Mouse (Mus musculus) NIH3T3 (cell line): ENCODE results near the gene Filip1.

Experiments
- DNase-seq: peaks from one replicate; pipeline ENCODE4 v3.0.0-alpha.2; 2012; ENCODE audit warnings: low read depth

Gene Filip1

DNA sequence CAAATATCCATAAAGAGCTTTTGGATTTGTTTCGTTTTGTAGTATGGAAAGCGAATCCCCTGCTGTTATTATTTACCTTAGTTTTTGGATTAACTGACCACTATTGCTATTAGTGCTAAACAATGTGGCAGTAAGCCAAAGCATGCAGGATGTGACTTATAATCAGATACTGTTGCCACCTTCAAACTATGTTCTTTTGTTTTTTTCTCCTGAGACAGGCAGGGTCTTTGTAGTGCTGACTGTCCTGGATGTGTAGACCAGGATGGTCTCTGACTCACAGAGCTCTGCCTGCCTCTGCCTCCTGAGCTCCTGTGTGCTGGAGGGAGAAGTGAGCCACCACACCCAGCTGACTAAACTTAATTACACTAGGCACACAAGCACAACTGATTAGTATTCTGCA, 33.4 kb downstream of the Filip1 start:
- DNase-seq: no peak

DNA sequence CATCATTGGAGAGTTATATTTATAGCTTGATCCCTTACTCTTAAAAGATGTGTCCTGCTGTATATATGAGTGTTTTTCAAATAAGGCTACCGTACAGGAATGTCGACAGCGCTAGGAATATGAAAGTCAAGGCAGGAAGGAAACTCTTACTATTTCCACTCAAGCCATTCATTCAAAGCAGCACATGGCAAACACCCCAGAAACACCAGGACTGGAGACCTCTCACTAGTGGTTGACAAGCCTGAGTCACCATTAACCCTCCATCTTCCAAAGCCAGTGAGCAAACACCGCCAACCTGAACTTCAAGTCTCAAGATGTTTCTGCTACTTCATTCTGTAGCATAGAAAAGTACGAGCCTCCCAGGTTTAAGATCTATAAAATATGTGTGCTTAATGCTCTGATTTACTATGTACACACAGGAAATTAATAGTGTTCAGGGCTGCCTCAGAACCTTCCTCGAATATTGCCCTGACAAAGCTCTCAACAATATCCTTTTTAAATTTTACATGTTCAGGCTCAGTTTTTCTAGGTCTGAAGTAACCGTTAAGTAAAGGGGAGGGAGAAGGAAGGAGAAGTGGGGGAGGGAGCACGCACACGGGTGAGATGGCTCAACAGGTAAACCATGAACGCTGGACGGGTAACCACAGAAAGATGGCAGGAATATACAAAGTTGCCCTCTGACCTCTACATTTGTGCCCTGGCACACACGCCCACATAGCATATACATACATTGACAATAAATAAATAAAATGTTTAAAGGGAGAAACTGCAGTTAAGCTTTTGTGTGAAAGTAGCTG, 34.2 kb downstream of the Filip1 start:
- no peak for DNase-seq

DNA sequence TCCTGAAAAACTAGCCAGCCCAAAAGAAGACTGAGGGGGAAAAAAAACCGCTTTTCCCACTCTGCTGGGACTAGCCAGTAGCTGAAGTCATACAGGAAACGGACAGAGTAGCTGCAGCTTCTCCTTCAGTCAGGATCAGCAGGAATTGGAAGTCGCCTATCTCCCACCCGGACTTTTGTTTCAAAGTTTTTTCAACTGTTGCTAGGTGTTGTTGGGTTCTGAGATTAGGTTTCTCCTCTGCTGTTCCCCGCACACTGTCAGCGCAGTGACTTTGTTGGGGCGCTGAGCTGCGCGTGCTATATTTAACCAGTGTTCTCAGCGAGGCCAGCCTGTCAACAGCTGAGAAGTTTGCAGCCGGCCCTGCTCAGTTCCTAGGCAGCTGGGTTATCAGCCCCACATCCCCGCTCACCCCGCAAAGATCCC, 35.1 kb downstream of the Filip1 start:
- DNase-seq: no peak

DNA sequence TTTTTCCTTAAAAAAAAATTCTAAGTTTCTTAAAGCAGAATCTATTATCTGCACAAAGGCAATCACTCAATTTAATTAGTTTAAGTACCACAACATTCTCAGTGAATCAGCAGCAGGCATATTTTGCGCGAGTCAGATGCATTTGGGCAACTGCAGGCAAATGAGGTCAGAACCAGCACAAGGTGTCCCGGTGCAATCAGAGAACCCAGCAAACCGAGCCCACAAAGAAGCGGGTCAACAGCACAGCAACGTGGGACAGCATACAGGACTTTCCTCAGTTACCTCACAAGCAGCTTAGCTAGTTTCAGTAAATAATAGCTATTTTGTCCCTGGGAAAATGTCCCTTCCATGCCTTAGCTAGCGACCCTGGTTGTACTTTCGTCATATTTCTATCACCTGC, 35.9 kb downstream of the Filip1 start:
- no peak for DNase-seq

DNA sequence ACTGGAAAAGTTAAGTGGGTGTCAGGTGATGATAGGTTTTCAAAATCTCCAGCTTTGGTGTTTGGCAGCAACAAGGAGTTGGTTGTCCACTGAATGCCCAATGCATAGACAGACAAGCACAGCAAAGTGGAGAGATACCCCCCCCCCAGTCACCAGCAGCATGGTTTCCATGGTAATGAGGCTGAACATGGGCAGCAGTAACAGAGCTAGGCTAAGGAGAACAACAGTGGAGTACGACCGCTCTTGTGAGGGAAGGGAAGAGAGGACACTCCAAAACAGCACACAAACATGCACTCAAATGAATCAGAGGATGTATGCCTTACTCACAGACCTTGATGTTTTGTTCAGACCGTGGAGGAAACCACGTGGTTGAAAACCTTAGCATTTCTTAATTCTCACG, 37.5 kb downstream of the Filip1 start:
- no peak for DNase-seq

DNA sequence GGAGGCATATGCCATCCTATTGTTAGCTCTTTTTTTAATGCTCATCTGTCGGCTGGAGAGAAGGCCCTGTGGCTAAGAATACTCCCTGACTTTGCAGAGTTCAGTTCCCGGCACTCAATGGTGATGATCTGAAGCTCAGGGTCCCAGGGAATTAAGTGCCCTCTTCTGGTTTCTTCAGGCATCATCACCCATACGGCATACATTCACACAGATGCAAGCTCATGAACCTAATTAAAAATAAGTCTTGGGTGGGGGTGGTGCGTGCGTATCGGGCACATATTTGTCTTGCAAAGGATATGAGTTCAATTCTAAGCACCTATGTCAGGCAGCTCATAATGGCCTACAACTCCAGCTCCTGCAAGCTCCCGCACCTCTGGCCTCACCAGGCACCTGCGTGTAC, 39.1 kb downstream of the Filip1 start:
- no peak for DNase-seq

DNA sequence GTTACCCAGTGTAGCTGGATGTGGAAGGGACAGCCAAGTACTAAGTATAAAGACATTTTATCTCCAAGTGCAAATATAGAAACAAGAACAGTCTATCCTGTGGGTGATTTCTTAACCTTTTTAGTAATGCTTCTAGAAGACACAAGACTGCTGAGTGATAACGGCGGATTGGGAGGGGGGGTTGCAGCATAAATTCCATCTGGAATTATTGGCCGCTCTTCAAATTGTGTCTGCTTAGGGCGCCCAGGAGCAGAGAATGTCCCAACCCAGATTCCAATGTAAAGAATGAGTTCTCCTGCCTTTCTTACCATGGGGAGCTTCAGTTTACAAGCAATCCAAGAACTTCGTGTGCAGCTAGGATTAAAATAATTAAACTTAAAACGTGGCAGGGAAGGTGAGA, 39.9 kb downstream of the Filip1 start:
- no peak for DNase-seq

DNA sequence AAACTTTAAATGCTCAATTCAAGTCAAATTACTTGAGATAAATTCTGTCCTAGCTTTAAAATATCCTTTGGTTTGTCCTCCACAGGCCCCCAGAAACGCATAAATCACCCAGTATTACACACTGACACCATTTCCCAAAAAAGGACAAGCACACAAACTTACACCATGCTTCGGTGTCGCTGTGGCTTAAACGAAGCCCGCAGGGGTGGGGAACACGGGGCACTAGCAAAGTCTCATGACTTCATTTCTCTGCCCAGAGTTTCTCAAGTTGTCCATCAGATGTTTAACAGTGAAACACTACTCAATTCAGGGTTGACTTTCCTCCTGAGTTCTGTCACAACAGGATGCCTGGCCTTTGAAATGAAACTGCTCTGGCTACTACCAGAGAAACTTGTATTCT, 41.0 kb downstream of the Filip1 start:
- DNase-seq: no peak

DNA sequence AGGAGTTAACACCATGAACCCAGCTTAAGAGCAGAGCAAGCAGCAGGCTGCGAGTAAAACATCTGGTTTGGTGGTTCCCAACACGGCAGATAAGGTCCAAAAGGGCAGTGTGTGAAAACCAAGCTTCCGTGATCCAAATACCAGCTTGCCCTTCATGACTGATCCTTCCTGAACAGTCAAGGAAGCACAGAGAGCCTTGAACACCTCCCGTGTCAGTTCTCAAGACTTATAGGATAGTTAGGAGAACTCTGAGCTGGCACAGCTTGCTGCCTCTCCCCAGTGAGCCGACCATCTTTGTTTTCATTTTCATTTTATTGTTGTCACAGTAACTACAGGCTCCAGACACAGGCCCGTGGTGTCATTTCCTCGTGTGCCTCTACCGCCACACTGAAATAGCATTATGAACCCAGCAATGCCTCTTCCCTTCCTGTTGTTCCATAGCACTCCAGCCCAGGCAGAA, 42.0 kb downstream of the Filip1 start:
- DNase-seq: no peak

DNA sequence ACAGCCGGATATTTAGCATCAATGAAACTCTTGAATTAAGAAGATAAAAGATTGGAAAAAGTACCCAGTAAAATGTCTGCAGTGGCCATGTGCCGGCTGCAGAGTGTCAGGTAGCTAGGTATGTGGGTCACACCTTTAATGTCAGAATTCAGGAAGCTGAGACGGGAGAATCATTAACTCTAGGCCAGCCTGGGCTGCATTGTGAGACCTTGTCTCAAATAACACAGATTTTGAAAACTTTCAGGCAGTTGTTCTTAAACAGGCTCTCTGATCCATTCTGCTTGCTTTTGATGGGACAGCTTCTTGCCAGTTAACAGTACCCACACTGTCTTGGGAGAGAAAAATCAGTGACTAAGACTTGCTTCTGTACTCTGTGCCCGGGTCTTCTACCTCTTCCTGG, 43.1 kb downstream of the Filip1 start:
- DNase-seq: no peak

DNA sequence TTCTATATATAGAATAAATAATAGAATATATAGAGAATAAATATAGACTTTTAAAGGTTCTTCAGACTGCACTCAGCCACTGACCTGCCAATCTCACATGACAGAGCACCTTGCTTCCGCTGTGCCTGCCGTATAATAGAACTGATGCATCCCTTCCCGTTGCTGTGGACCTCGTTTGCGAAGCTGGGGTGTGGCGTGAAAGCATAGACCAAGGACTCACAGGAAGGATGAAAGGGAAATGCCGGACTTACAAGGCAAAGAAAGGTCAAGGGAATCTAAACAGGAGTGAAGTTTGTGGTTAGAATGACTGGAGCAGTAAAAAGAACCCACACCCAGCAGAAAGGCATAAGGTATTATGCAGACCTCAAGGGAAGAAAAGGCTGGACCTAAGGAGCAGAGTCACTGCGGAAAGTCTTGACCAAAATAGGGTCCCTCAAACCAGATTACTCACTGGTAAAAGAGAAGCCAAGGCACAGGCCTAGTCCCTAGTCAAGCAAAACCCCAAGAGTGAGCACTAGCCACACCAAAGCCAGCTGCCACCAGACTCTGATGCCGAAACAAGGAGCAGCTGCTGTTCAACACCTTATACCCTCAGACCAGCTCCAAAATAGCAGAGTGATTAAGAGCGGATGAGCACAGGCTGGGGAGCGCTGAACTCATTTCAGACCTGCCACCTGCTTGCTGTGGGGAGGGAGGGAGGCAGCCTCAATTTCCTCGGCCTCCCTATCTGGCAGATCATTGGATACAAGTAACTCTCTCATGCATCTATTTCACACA, 45.8 kb downstream of the Filip1 start:
- no peak for DNase-seq

DNA sequence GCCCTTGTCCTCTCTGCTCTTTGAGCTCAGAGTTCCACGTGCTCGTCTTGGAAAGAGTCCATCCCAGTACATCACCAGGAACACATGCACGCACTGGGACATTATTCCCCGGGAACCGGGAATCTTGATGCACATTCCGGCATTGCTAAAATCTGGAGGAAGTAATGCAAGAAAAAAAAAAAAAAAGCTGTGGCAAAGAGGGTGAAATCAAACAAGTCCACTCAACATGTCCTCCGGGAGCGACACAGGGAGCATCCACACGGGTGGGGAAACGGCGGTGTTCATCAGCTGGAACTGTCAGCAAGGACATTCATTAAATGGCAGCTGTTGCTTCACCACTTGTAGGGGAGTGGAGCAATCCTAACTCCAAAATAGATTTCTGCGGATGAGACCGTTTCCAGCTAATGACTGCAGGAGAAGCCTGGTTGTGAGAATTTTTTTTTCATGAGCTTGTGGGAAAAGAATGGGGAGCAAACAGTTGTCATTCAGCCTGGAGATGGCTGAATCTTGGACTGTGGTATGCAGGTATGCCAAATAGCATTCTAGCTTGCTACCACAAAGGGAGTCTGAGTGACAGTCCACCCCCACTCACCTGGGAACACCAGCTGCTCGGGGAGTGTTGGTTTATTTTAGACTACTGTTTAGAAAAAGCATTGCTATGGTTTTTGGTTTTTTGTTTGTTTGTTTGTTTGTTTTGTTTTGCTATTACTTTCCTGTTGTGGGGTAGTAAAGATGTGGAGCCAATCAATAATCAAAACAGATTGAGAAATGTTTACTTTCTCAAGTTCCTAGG, 46.9 kb downstream of the Filip1 start:
- no peak for DNase-seq

DNA sequence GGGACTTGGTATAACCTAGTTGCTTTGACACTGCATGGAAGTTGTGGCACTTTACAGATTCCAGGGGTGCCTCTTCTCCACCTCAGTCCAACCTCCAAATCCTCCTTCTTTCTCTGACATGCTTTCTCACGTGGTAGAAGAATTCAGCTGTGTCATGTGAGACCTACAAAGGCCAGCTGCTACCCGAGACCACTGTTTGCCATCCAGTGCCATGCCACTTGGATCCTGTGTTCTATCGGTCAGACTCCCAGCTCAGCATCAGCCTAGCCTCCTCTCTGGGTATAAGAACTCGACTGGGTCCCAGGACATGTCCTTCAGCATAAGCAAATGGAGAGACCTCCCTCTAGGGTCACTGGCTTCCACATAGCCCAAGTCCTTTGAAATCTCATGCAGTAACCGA, 47.6 kb downstream of the Filip1 start:
- no peak for DNase-seq

DNA sequence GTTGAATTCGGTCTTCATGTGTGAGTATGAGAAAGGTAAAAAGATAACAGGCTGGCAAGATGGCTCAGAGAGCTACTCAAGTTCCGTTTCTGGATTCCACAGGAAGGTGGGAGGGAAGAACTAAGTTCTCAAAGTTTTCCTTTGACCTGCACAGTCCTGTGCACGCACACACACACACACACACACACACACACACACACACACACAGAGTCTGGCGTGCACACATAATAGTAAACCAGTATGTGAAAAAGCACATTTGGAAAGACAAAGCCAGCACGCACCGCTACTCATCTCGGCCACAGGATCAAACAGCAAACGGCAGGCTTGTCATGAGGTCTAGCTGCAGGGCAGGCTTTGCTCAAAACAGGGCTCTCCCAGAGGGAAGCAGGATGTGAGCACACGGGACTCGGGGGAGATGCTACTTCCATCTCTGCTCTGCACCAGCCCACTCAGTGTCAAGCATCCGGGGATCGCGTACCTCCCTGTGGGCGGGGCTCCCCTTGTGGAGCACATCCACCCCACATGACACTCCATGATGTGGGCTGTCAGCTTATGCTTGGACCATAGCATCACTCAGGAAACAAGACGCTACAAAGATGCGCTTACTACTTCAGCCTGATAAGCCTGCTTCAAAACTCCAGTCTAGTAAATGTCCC, 50.9 kb downstream of the Filip1 start:
- DNase-seq: no peak

DNA sequence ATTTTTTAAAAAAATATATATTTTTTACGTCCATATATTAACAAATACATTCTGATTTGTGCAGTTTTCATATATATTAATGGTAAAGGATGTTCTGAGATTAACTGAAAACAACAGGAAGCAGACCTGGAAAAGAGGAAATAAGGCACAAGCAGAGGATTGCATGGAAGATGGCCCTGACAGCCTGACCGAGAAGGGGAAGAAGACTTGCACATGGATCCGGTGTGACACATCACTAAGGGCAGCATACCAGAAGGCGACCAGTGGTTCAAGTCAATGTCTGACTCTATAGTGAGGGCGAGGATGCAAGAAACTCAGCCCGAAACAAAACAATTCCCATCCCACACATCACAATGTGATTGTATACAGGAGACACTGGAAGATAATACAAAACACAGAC, 52.2 kb downstream of the Filip1 start:
- DNase-seq: no peak

DNA sequence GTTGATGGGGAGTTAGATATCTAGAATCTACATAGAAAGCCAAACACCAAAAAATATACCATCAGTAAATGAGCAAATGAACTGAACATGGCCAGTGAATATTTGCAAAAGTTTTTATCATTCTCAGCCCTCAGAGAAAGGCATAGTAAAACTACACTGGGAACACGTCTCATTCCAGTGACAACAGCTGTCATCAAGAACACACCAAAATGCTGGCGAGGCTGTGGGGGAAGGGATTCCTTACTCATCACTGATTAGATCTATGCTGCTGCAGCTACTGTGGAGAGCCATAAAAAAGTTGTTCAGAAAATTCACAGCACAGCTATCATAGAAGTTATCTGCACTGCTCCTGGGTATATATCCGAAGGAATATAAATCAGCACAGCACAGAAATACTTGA, 54.3 kb downstream of the Filip1 start:
- no peak for DNase-seq

DNA sequence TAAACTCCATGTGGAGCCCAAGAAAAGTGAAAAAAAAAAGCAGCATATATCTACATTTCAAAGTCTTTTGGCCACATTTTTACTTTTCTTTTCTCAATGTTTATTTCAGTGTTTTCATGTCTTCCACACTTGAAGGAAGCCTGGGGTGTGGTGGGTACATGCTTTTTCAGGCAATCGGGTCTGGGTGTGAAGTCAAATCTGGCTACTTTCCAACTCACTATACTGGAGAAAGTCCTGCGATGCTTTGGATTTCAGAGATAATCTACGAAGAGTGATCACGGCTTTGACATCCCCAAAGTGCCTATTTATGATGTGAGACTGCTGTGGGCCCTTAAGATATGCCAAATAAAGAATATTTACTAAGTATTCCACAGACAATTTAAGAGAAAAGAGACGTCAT, 57.7 kb downstream of the Filip1 start:
- DNase-seq: no peak

DNA sequence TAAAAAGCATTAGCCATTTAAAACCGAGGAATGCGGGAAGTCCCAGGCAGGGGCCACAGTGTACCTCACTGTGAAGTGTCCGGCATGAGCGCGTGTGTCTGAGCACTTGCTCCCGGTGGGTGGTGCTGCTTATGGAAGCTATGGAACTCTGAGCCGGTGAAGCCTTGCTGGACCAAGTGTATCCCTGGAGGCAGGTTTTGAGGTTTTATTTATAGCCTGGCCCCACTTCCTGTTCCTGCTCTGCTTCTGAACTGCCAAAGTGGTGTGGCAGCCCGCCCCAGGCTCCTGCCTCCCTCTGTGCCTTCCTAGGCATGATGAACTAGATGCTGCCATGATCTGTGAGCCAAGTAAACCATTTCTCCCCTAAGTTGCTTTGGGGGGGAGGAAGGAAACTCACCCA, 60.7 kb downstream of the Filip1 start:
- no peak for DNase-seq

DNA sequence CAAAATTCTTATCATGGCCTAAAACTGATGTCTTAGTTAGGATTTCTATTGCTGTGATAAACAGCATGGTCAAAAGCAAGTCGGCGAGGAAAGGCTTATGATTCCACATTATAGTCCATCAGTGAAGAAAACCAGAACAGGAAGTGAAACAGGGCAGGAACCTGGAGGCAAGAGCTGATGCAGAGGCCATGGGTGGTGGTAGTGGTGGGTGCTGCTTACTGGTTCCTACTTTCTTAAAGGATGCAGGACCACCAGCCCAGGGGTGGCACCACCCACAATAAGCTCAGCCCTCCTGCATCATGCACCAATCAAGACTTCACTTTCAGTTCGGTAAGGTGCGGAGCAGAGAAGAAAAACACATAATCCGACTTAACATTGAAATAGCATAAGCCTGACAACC, 61.3 kb downstream of the Filip1 start:
- no peak for DNase-seq

DNA sequence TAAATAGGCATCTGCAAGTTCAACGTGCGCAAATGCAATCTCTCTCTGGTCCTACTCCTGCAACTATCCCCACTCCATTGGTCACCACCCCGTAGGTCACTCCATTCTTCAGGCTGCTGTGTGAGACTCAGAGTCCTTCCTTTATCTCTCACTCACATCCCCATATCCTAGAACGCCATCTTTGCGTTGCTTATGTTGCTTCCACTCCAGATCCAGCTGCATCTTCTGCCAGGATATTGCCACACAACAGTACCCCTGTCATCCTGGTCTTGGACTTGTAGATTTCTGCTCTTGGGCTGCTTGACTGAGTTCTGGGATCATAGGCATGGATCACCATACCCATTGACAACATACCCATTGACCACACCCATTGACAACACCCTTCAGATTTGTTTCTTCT, 62.0 kb downstream of the Filip1 start:
- DNase-seq: no peak

DNA sequence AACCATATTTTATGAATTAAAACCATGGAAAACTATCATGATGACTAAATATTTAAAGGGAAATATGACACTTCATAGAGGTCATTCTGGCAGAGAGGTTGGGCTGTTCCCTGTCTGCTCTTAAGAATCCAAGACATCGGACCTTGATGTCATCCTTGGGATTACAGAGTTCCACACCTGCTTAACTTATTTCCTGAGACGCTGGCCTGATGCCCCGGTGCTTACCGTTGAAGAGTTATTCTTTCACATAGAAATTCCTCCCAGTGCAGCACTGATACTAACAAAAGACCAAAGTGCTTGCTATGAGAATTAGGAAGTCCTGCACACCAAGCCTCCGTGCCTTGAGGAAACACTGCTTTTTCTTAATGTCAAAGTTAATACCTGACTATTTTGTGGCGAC, 62.6 kb downstream of the Filip1 start:
- no peak for DNase-seq

DNA sequence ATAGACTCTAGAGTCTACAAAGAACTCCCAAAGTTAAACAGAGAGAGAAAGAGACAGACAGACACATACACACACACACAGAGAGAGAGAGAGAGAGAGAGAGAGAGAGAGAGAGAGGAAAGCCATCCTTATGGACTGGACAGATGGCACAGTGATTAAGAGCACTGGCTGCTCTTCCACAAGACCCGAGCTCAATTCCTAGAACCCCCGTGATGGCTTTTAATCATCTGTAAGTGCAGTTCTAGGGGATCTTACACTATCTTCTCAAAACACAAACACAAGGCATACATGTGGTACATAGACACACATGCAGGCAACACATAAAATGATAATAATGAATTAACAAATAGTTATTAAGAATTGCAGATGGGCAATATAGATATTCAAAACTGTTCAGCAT, 64.3 kb downstream of the Filip1 start:
- DNase-seq: no peak
